35 mouse cellular contexts compared by ENCODE assay signal in genomic region chr8:73270991-73271390, GRCm38 (mm10).
"Had no signal": no experiment of that assay in that cellular context is flagged by ENCODE, and none has a peak within 500 bp of the region (broad histone marks: within the 10 kb centered on the region; RNA-seq: fewer than 3 reads in every experiment).

No protein-coding gene starts in this region.

- H3K9me3 ChIP-seq: heart, embryonic 12.5 days; heart, embryonic 13.5 days; heart, embryonic 15.5 days; hindbrain, embryonic 12.5 days; hindbrain, embryonic 13.5 days; hindbrain, embryonic 15.5 days; intestine, embryonic 15.5 days; kidney, embryonic 15.5 days had no signal

- H3K9ac ChIP-seq: heart, embryonic 12.5 days; heart, embryonic 13.5 days; heart, embryonic 15.5 days; hindbrain, embryonic 12.5 days; hindbrain, embryonic 13.5 days; hindbrain, embryonic 14.5 days; hindbrain, embryonic 15.5 days; intestine, embryonic 15.5 days; kidney, embryonic 15.5 days had no signal

- H3K27ac ChIP-seq: heart, embryonic 15.5 days; hindbrain, embryonic 10.5 days; hindbrain, embryonic 12.5 days; hindbrain, embryonic 13.5 days; hindbrain, embryonic 14.5 days; hindbrain, embryonic 15.5 days; hindbrain, postnatal 0 days; intestine, embryonic 15.5 days; kidney, embryonic 15.5 days; kidney, postnatal 0 days; layer of hippocampus, adult 2 months; left cerebral cortex, adult 2 months had no signal

- H3K4me1 ChIP-seq: hindbrain, embryonic 10.5 days; hindbrain, embryonic 12.5 days; hindbrain, embryonic 13.5 days; hindbrain, embryonic 15.5 days; intestine, embryonic 15.5 days had no signal

- H3K27me3 ChIP-seq: heart, embryonic 12.5 days; heart, embryonic 13.5 days; heart, embryonic 15.5 days; hindbrain, embryonic 12.5 days; hindbrain, embryonic 13.5 days; hindbrain, embryonic 15.5 days; intestine, embryonic 15.5 days; kidney, embryonic 15.5 days had no signal

- DNase-seq: heart, postnatal 10 days; heart, postnatal 14 days; heart, postnatal 36 days; heart, postnatal 4 days; kidney, adult 11 months; kidney, adult 18-20 months; kidney, adult 2 months; kidney, adult 8-10 months; kidney, adult 9 months; kidney, postnatal 10 days; kidney, postnatal 14 days; kidney, postnatal 25 days; kidney, postnatal 36 days; kidney, postnatal 4 days; layer of hippocampus, adult 9-11 months; layer of hippocampus, postnatal 36 days had no signal

- ATAC-seq: hindbrain, embryonic 16.5 days; hindbrain, postnatal 0 days; inflammation-experienced regulatory T-cells, adult 6 months; intestine, embryonic 15.5 days; intestine, embryonic 16.5 days; intestine, postnatal 0 days had no signal

- H3K4me3 ChIP-seq: heart, embryonic 12.5 days; heart, embryonic 13.5 days; heart, embryonic 15.5 days; hindbrain, embryonic 10.5 days; hindbrain, embryonic 12.5 days; hindbrain, embryonic 13.5 days; hindbrain, embryonic 15.5 days; intestine, embryonic 15.5 days; kidney, embryonic 15.5 days; layer of hippocampus, adult 2 months; left cerebral cortex, adult 2 months had no signal

- H3K4me2 ChIP-seq: heart, embryonic 11.5 days; heart, embryonic 12.5 days; heart, embryonic 13.5 days; heart, embryonic 15.5 days; hindbrain, embryonic 12.5 days; hindbrain, embryonic 13.5 days; hindbrain, embryonic 14.5 days; hindbrain, embryonic 15.5 days; intestine, embryonic 15.5 days; kidney, embryonic 15.5 days had no signal

- H3K36me3 ChIP-seq: heart, embryonic 12.5 days; heart, embryonic 13.5 days; heart, embryonic 15.5 days; hindbrain, embryonic 10.5 days; hindbrain, embryonic 12.5 days; hindbrain, embryonic 13.5 days; hindbrain, embryonic 15.5 days; intestine, embryonic 15.5 days; kidney, embryonic 15.5 days had no signal
